Mouse (Mus musculus): ENCODE measurements around the gene Smg7. TPM values are rescaled to one million over a fixed set of nuclear protein-coding genes. Genes with fewer than 3 reads are reported as not detected.

Gene Smg7
- polyA plus RNA-seq, 1 experiment from 2014 or later, result 42.9 TPM

GRCm38 (mm10) chr1:152791269-152791668 lies 111.2 kb downstream of the Smg7 start:
- DNase-seq (ENCODE audit: low spot score, missing footprints) (peak; percentile 83), ATAC-seq (ENCODE audit: low FRiP score) (no peak)
- Histone ChIP-seq H3K9me3 (ENCODE audit: control insufficient read depth, low read length) (no peaks in the 10 kb centered on the region; the same call in 1 of the 2 replicates), H3K4me1 (ENCODE audit: control insufficient read depth, insufficient read depth, low read length) (peaks cover 15% of the 10 kb centered on the region), H3K27ac (ENCODE audit: low read depth, low read length) (no peak overlapping the region), H3K36me3 (ENCODE audit: control insufficient read depth, insufficient read depth, low read length) (no peaks in the 10 kb centered on the region), H3K27me3 (ENCODE audit: control insufficient read depth, insufficient read depth, low read length) (no peaks in the 10 kb centered on the region), H3K4me2 (no peak overlapping the region), H3K9ac (ENCODE audit: low read length) (no peak overlapping the region), H3K4me3 (ENCODE audit: low read depth, low read length) (no peak overlapping the region)
- 28% methylated on average over 4 of the region's 4 CpGs for WGBS

GRCm38 (mm10) chr1:152790821-152791220 lies 111.6 kb downstream of the Smg7 start:
- Histone ChIP-seq H3K4me3 (ENCODE audit: low read depth, low read length) (no peak overlapping the region), H3K9ac (ENCODE audit: low read length) (no peak overlapping the region), H3K4me1 (ENCODE audit: control insufficient read depth, insufficient read depth, low read length) (peaks cover 15% of the 10 kb centered on the region), H3K4me2 (no peak overlapping the region), H3K27me3 (ENCODE audit: control insufficient read depth, insufficient read depth, low read length) (no peaks in the 10 kb centered on the region), H3K36me3 (ENCODE audit: control insufficient read depth, insufficient read depth, low read length) (no peaks in the 10 kb centered on the region), H3K9me3 (ENCODE audit: control insufficient read depth, low read length) (no peaks in the 10 kb centered on the region; the same call in 1 of the 2 replicates), H3K27ac (ENCODE audit: low read depth, low read length) (no peak overlapping the region)
- ATAC-seq (ENCODE audit: low FRiP score), result no peak
- peak; percentile 84 for DNase-seq (ENCODE audit: low spot score, missing footprints)
- WGBS, result 27% methylated on average over 6 of the region's 6 CpGs

GRCm38 (mm10) chr1:152790254-152790653 lies 112.2 kb downstream of the Smg7 start:
- WGBS, result 26% methylated on average over 12 of the region's 12 CpGs

GRCm38 (mm10) chr1:152788121-152788660 lies 114.3 kb downstream of the Smg7 start:
- H3K4me2 ChIP-seq, result no peak overlapping the region
- H3K4me1 ChIP-seq (ENCODE audit: control insufficient read depth, insufficient read depth, low read length), result peaks cover 11% of the 10 kb centered on the region
- DNase-seq (ENCODE audit: low spot score, missing footprints) (peak; percentile 81), ATAC-seq (ENCODE audit: low FRiP score) (no peak)
- no peaks in the 10 kb centered on the region for H3K36me3 ChIP-seq (ENCODE audit: control insufficient read depth, insufficient read depth, low read length)
- H3K27ac ChIP-seq (ENCODE audit: low read depth, low read length), result no peak overlapping the region
- no peaks in the 10 kb centered on the region; the same call in 1 of the 2 replicates for H3K9me3 ChIP-seq (ENCODE audit: control insufficient read depth, low read length)
- WGBS, result 15% methylated on average over 4 of the region's 4 CpGs
- H3K27me3 ChIP-seq (ENCODE audit: control insufficient read depth, insufficient read depth, low read length), result no peaks in the 10 kb centered on the region
- no peak overlapping the region for H3K4me3 ChIP-seq (ENCODE audit: low read depth, low read length)
- H3K9ac ChIP-seq (ENCODE audit: low read length), result no peak overlapping the region

More at GRCm38 (mm10) chr1:152790254-152790653, 112.2 kb downstream of the Smg7 start:
- H3K27ac ChIP-seq (ENCODE audit: low read depth, low read length), result no peak overlapping the region
- ATAC-seq (ENCODE audit: low FRiP score) (no peak; the same call in 1 of the 2 replicates), DNase-seq (ENCODE audit: low spot score, missing footprints) (peak; percentile 89)
- no peak overlapping the region for H3K4me3 ChIP-seq (ENCODE audit: low read depth, low read length)
- no peaks in the 10 kb centered on the region for H3K36me3 ChIP-seq (ENCODE audit: control insufficient read depth, insufficient read depth, low read length)
- no peak overlapping the region for H3K9ac ChIP-seq (ENCODE audit: low read length)
- H3K4me2 ChIP-seq, result no peak overlapping the region
- H3K27me3 ChIP-seq (ENCODE audit: control insufficient read depth, insufficient read depth, low read length), result no peaks in the 10 kb centered on the region
- H3K4me1 ChIP-seq (ENCODE audit: control insufficient read depth, insufficient read depth, low read length), result peaks cover 15% of the 10 kb centered on the region
- H3K9me3 ChIP-seq (ENCODE audit: control insufficient read depth, low read length), result no peaks in the 10 kb centered on the region; the same call in 1 of the 2 replicates

Other genes with a start within 250 kb of the Smg7 start
- gene Apobec4, start 152.1 kb downstream of the Smg7 start, polyA plus RNA-seq (2014; fragmentation: Nextera tagmentation; extraction: Ambion mirVana), result not detected in 2 replicates
- 23.2 and 24.0 TPM in 2 replicates for gene Rgl1, start 136.3 kb downstream of the Smg7 start, polyA plus RNA-seq (2014; fragmentation: Nextera tagmentation; extraction: Ambion mirVana)
- gene Arpc5, start 136.1 kb downstream of the Smg7 start, polyA plus RNA-seq (2014; fragmentation: Nextera tagmentation; extraction: Ambion mirVana), result 284 and 314 TPM in 2 replicates
- 2.6 and 3.3 TPM in 2 replicates for gene Ncf2, start 102.5 kb downstream of the Smg7 start, polyA plus RNA-seq (2014; fragmentation: Nextera tagmentation; extraction: Ambion mirVana)
- gene Nmnat2, start 52.3 kb upstream of the Smg7 start, polyA plus RNA-seq (2014; fragmentation: Nextera tagmentation; extraction: Ambion mirVana), result 15.0 and 20.4 TPM in 2 replicates

Data from midbrain, embryonic 11.5 days (tissue).